Mouse (Mus musculus): ENCODE measurements around the gene Hyal2.

The Hyal2 gene

GRCm38 (mm10) chr9:107567702-107568319 lies at the start of gene Hyal2:
TSS of gene Hyal2 (plus strand) at chr9:107567945.
- peak; percentile 86 for DNase-seq

GRCm38 (mm10) chr9:107520331-107520730 lies 47.4 kb upstream of the Hyal2 start:
- DNase-seq, result no peak

GRCm38 (mm10) chr9:107521190-107521589 lies 46.6 kb upstream of the Hyal2 start:
- no peak for DNase-seq

- no peak for DNase-seq
These were observed 45.9 kb upstream of the Hyal2 start for GRCm38 (mm10) chr9:107521711-107522399.

- DNase-seq, result no peak
These were observed 45.4 kb upstream of the Hyal2 start for GRCm38 (mm10) chr9:107522400-107522711.

GRCm38 (mm10) chr9:107526198-107527026 lies 41.3 kb upstream of the Hyal2 start:
- DNase-seq, result peak; percentile 90

- peak; percentile 95 for DNase-seq
These were observed 33.8 kb upstream of the Hyal2 start, which contains the start of gene Tmem115 for GRCm38 (mm10) chr9:107533791-107534407. TSS of gene Tmem115 (plus strand) at chr9:107533945.

GRCm38 (mm10) chr9:107534408-107535202 lies 33.1 kb upstream of the Hyal2 start:
- peak; percentile 60 for DNase-seq

GRCm38 (mm10) chr9:107538231-107538630 lies 29.5 kb upstream of the Hyal2 start:
- no peak for DNase-seq

GRCm38 (mm10) chr9:107538711-107539110 lies 29.0 kb upstream of the Hyal2 start:
- no peak for DNase-seq

- no peak for DNase-seq
These were observed 27.8 kb upstream of the Hyal2 start for GRCm38 (mm10) chr9:107539940-107540339.

- DNase-seq, result no peak
These were observed 27.3 kb upstream of the Hyal2 start for GRCm38 (mm10) chr9:107540420-107540819.

GRCm38 (mm10) chr9:107541005-107541404 lies 26.7 kb upstream of the Hyal2 start:
- no peak for DNase-seq

GRCm38 (mm10) chr9:107541474-107542351 lies 26.0 kb upstream of the Hyal2 start, which contains the start of the genes Cyb561d2 and Nprl2:
TSS of gene Cyb561d2 (minus strand) at chr9:107542193.
TSS of gene Nprl2 (plus strand) at chr9:107542226.
- DNase-seq, result peak; percentile 96

- DNase-seq, result no peak
These were observed 25.4 kb upstream of the Hyal2 start for GRCm38 (mm10) chr9:107542352-107542686.

GRCm38 (mm10) chr9:107542721-107543120 lies 25.0 kb upstream of the Hyal2 start:
- DNase-seq, result no peak

GRCm38 (mm10) chr9:107543299-107543698 lies 24.4 kb upstream of the Hyal2 start:
- DNase-seq, result no peak

GRCm38 (mm10) chr9:107544196-107544700 lies 23.5 kb upstream of the Hyal2 start:
- DNase-seq, result no peak

GRCm38 (mm10) chr9:107544729-107545128 lies 23.0 kb upstream of the Hyal2 start:
- no peak for DNase-seq

- no peak for DNase-seq
These were observed 22.5 kb upstream of the Hyal2 start for GRCm38 (mm10) chr9:107545199-107545598.

GRCm38 (mm10) chr9:107545602-107546001 lies 22.1 kb upstream of the Hyal2 start:
- peak; percentile 86 for DNase-seq

Data from kidney, postnatal 10 days (tissue).